Mouse (Mus musculus) testis, adult 2 months (tissue): ENCODE data around the gene Zfp9.

Experiments
- CTCF ChIP-seq: fragments of 200-500 bp; IDR thresholded peaks from 2 replicates; pipeline ENCODE4 v1.5.1; 2012; ENCODE audit warnings: low read depth, mild to moderate bottlenecking, inconsistent platforms, low read length, moderate library complexity; ENCODE audit not compliant: control insufficient read depth, insufficient read depth, insufficient replicate concordance
- POLR2A ChIP-seq: fragments of 200-500 bp; IDR thresholded peaks from 2 replicates; pipeline ENCODE4 v1.6.1; 2012; ENCODE audit warnings: low read depth, mild to moderate bottlenecking, inconsistent platforms, low read length, moderate library complexity; ENCODE audit not compliant: control insufficient read depth

GRCm38 (mm10) chr6:118477875-118478785 lies 990 bp downstream of the Zfp9 start:
- TF ChIP-seq CTCF = no peak
- TF ChIP-seq POLR2A = no peak
